Mouse (Mus musculus) intestine, embryonic 15.5 days (tissue): Measurements from ENCODE around the gene Atp5c1. TPM values are rescaled to one million over a fixed set of nuclear protein-coding genes. Genes with fewer than 3 reads are reported as not detected.

Experiments
- ATAC-seq: fragments of 200-750 bp; cut with Nextera tagmentation; 2 replicates; pipeline ENCODE4 v1.8.0; 2017; ENCODE audit warnings: moderate TSS enrichment, moderate library complexity
- H3K27ac ChIP-seq: fragments of 300-500 bp; sonication (generic); 2 replicates; pipeline ENCODE4 v1.5.1; 2015; ENCODE audit warnings: mild to moderate bottlenecking, inconsistent platforms
- H3K27me3 ChIP-seq: fragments of 300-500 bp; sonication (generic); replicated peaks from 2 replicates; pipeline ENCODE4 v1.6.1; 2015; ENCODE audit warnings: inconsistent platforms
- H3K36me3 ChIP-seq: fragments of 300-500 bp; sonication (generic); 2 replicates; pipeline ENCODE4 v1.6.1; 2015; ENCODE audit warnings: inconsistent platforms
- H3K4me1 ChIP-seq: fragments of 300-500 bp; sonication (generic); replicated peaks from 2 replicates; pipeline ENCODE4 v1.6.1; 2015; ENCODE audit warnings: inconsistent platforms
- H3K4me2 ChIP-seq: fragments of 300-500 bp; sonication (generic); replicated peaks from 2 replicates; pipeline ENCODE4 v1.6.1; 2015; ENCODE audit warnings: mild to moderate bottlenecking, inconsistent platforms
- H3K4me3 ChIP-seq: fragments of 300-500 bp; sonication (generic); replicated peaks from 2 replicates; pipeline ENCODE4 v1.5.1; 2015; ENCODE audit warnings: inconsistent platforms
- H3K9ac ChIP-seq: fragments of 300-500 bp; sonication (generic); 2 replicates; pipeline ENCODE4 v1.6.1; 2015; ENCODE audit warnings: inconsistent platforms
- H3K9me3 ChIP-seq: fragments of 300-500 bp; sonication (generic); 2 replicates; pipeline ENCODE4 v1.6.1; 2016; ENCODE audit warnings: inconsistent platforms
- WGBS: fragments of 180-500 bp; shearing (Covaris S2); methylation state at CpG from one replicate; pipeline ENCODE4 v1.1.7; 2015; 5-methylcytosine and 5-hydroxymethylcytosine counted together
- polyA plus RNA-seq: library from polyadenylated mRNA; unstranded; fragments of >200 nt; fragmentation: Nextera tagmentation; extraction: Ambion mirVana; gene quantifications from 2 replicates; pipeline ENCODE4 v1.2.1, GENCODE M21; 2015

Gene Atp5c1
- polyA plus RNA-seq, 1 experiment from 2014 or later: 873 TPM

DNA sequence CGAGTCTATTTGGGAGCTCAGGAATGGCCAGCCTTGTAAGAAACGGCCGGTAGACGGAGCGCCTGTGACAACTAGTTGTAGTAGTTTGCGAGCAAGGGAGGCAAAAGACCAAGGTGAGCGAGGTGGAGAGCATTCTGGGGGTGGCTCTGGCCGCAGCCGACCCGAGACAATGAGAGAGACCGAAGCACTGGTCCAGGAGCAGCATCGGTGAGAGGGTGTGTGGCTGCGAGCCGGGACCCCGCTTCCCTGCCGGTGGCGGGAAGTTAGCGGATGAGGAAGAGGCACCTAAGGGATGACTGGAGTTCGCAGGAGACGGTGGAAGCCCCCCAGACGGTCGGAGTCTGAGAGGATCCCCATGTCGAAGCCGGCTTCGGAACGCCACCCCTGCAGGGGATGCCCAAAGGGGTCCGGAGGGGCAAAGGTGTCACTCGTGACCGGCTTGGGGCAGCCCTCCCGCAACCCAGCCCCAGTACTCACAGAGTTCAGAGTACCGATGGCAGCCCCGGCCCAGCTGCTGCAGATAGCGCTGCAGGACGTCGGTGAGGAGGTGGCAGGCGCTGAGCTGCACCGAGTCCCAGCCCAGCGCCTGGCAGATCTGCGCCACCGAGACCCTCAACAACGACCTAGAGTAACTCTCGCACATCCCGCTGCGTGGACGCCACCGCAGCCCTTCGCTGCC lies 32.4 kb downstream of the Atp5c1 start:
- WGBS: under 1% methylated on average over 47 of the region's 47 CpGs
- peak overlapping the region; percentile 80 for H3K9ac ChIP-seq
- H3K27ac ChIP-seq: 0 out of 2 replicates have a peak overlapping the region, but pooled peaks have one; percentile 40
- peak; percentile 74 for ATAC-seq
- H3K4me3 ChIP-seq: peak overlapping the region; percentile 86
- H3K4me2 ChIP-seq: peak overlapping the region; percentile 84
- H3K9me3 ChIP-seq: no peaks in the 10 kb centered on the region
- H3K4me1 ChIP-seq: peaks cover 3% of the 10 kb centered on the region
- H3K27me3 ChIP-seq: no peaks in the 10 kb centered on the region
- H3K36me3 ChIP-seq: no peaks in the 10 kb centered on the region

GRCm38 (mm10) chr2:10034976-10035375 lies 45.3 kb downstream of the Atp5c1 start:
- Histone ChIP-seq H3K27ac (no peak overlapping the region), H3K4me2 (no peak overlapping the region), H3K27me3 (no peaks in the 10 kb centered on the region), H3K9ac (no peak overlapping the region), H3K4me1 (no peaks in the 10 kb centered on the region), H3K36me3 (0 out of 2 replicates have a peak, but pooled peaks cover 2% of the 10 kb centered on the region), H3K4me3 (no peak overlapping the region), H3K9me3 (no peaks in the 10 kb centered on the region)
- no peak for ATAC-seq
- WGBS: 87% methylated on average over 3 of the region's 3 CpGs

DNA sequence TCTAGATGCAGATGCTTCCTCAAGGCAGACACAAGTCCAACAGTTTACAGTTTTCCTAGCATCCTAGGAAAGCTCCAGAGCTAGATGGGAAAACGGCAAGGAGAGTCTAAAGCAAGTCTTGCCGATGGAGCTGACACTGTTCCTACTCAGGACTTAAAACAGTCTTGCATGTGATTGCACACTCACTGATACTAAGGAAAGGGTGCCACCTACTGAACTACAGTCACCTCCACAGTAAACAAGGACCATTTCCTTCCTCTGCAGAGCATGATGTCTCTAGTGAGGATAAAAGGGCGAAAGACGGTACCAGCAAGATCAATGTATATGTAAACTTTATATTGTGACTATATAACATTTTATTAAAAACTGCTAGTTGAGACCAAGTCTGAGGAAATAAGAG lies 46.6 kb downstream of the Atp5c1 start:
- H3K4me3 ChIP-seq: no peak overlapping the region
- no peak for ATAC-seq
- no peaks in the 10 kb centered on the region for H3K36me3 ChIP-seq
- no peaks in the 10 kb centered on the region for H3K27me3 ChIP-seq
- no peak overlapping the region for H3K9ac ChIP-seq
- no peak overlapping the region for H3K4me2 ChIP-seq
- H3K27ac ChIP-seq: no peak overlapping the region
- no peaks in the 10 kb centered on the region for H3K4me1 ChIP-seq
- no peaks in the 10 kb centered on the region for H3K9me3 ChIP-seq
- WGBS: 63% methylated on average over 4 of the region's 4 CpGs

- H3K4me1 ChIP-seq: no peaks in the 10 kb centered on the region
These were observed 50.6 kb downstream of the Atp5c1 start for GRCm38 (mm10) chr2:10029755-10030154.

DNA sequence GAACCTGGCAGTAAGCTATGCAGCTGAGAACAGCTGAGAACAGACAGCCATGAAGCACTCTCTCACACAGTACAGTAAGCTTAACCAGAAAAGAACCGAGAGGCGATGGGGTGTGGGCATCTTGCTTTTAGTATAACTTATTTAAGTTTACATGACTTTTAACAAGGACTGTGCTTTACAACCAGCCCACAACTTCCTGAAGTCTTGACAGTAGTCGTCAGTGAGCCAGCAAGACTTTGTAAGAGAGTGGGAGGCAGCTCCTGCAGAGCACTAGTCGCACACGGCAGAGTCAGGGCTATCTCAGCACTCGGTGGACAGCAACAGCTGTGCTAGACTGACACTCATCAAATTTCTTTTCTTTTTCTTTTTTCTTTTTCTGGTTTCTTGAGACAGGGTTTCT lies 56.0 kb downstream of the Atp5c1 start:
- 82% methylated on average over 6 of the region's 6 CpGs for WGBS
- ATAC-seq: no peak
- H3K4me3 ChIP-seq: no peak overlapping the region
- no peaks in the 10 kb centered on the region for H3K27me3 ChIP-seq
- H3K4me1 ChIP-seq: no peaks in the 10 kb centered on the region
- no peak overlapping the region for H3K27ac ChIP-seq
- no peak overlapping the region for H3K9ac ChIP-seq
- H3K4me2 ChIP-seq: no peak overlapping the region
- H3K9me3 ChIP-seq: no peaks in the 10 kb centered on the region
- no peaks in the 10 kb centered on the region for H3K36me3 ChIP-seq

More at GRCm38 (mm10) chr2:10029755-10030154, 50.6 kb downstream of the Atp5c1 start:
- Histone ChIP-seq H3K27ac (no peak overlapping the region), H3K36me3 (no peaks in the 10 kb centered on the region), H3K4me2 (no peak overlapping the region), H3K4me3 (no peak overlapping the region), H3K27me3 (no peaks in the 10 kb centered on the region), H3K9ac (no peak overlapping the region), H3K9me3 (no peaks in the 10 kb centered on the region)
- ATAC-seq: no peak
- WGBS: 77% methylated on average over 7 of the region's 7 CpGs

- WGBS: 89% methylated on average over 11 of the region's 11 CpGs
- Histone ChIP-seq H3K4me2 (no peak overlapping the region), H3K4me3 (no peak overlapping the region), H3K27me3 (no peaks in the 10 kb centered on the region), H3K27ac (no peak overlapping the region), H3K36me3 (no peaks in the 10 kb centered on the region), H3K9me3 (no peaks in the 10 kb centered on the region), H3K4me1 (no peaks in the 10 kb centered on the region), H3K9ac (no peak overlapping the region)
- no peak for ATAC-seq
These were observed 59.0 kb downstream of the Atp5c1 start for GRCm38 (mm10) chr2:10021296-10021695.

DNA sequence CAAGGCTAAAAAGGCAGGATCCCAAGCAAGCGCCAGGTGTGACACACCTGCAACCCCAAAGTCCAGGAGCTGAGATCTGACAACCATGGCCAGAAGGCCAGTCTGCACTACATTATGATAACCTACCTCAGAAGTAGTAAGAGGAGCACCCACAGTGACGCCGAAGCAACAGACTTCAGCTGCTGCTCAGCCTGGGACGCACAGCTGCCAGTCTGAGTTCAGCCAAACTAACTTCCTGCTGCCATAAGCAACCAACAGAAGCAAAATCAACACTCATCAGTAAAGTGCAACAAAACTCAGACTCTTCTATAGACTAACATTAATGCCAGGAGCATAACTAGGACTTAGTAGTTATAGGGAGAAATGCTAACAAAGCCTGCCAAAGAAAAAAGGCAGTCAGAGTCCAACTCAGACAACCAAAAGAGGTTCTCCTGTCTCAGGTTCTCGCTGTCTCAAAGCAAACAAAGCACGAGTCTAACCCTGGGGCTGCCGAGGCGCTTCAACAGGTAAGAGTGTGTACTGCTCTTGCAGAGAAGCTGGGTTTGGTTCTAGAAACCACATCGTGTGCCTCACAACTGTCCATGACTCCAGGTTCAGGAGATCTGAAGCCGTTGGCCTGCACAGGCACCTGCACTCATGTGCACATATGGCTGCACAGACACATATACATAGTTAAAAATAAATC lies 65.2 kb downstream of the Atp5c1 start:
- H3K36me3 ChIP-seq: no peaks in the 10 kb centered on the region
- no peak for ATAC-seq

GRCm38 (mm10) chr2:10010263-10010909 lies 69.9 kb downstream of the Atp5c1 start:
- no peak overlapping the region for H3K4me3 ChIP-seq
- no peaks in the 10 kb centered on the region for H3K9me3 ChIP-seq
- no peaks in the 10 kb centered on the region for H3K27me3 ChIP-seq
- no peak overlapping the region for H3K9ac ChIP-seq
- H3K36me3 ChIP-seq: no peaks in the 10 kb centered on the region
- H3K4me1 ChIP-seq: no peaks in the 10 kb centered on the region
- no peak overlapping the region for H3K27ac ChIP-seq
- ATAC-seq: peak; percentile 68; the same call in 1 of the 2 replicates
- H3K4me2 ChIP-seq: no peak overlapping the region
- 37% methylated on average over 7 of the region's 7 CpGs for WGBS

More for the DNA sequence above, 65.2 kb downstream of the Atp5c1 start:
- Histone ChIP-seq H3K4me3 (no peak overlapping the region), H3K9me3 (no peaks in the 10 kb centered on the region), H3K4me1 (no peaks in the 10 kb centered on the region), H3K27me3 (no peaks in the 10 kb centered on the region), H3K4me2 (no peak overlapping the region), H3K9ac (no peak overlapping the region), H3K27ac (no peak overlapping the region)
- WGBS: 78% methylated on average over 10 of the region's 10 CpGs

DNA sequence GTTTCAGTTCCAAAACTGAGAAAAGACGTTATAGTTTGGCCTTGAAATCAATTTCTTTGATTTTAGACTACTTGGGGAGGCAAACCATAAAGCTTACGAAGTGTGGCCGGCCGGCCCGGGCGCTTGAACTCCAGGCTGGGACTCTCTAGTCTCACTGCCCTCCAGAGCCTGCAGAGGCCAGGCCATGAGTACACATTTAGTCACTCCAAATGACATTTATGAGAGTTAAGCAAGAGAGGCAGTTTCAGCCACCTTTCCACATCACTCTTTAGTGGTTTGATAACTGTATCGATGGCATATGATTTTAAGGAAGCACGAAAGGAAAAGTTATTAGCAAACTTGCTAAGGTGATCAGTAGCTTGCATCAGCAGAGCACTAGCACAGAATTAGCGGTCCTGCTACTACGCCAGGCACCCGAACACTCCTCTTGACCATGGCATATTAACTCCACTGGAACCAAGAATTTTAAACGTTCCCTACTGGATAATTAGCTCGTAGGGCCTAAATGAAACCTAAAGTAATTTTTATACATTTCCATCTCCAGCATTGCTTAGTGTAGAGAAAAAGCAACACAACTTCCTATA lies 70.5 kb downstream of the Atp5c1 start:
- Histone ChIP-seq H3K27me3 (no peaks in the 10 kb centered on the region), H3K4me3 (no peak overlapping the region), H3K4me2 (no peak overlapping the region), H3K36me3 (no peaks in the 10 kb centered on the region), H3K4me1 (no peaks in the 10 kb centered on the region), H3K27ac (no peak overlapping the region), H3K9me3 (no peaks in the 10 kb centered on the region), H3K9ac (no peak overlapping the region)
- no peak for ATAC-seq
- WGBS: 83% methylated on average over 13 of the region's 13 CpGs

DNA sequence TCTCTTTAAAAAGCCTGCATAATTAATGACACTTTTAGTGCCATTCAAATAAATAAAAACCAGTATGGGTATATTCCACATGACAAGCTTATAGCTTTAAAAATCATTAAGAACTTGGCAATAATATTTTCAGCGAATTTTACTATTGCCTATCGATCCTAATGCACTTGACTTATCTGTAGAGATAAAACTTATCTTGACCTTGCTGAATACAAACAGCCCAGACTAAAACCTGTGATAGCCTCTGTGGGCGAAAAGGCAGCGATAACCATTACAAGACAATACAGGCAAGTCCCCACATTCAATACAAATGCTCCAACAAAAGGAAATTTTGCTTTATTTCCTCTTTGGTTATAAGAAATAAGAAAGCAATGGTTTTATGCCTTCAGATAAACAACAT lies 71.7 kb downstream of the Atp5c1 start:
- Histone ChIP-seq H3K4me3 (no peak overlapping the region), H3K27me3 (no peaks in the 10 kb centered on the region), H3K4me2 (no peak overlapping the region), H3K9me3 (no peaks in the 10 kb centered on the region), H3K27ac (no peak overlapping the region), H3K36me3 (no peaks in the 10 kb centered on the region), H3K4me1 (no peaks in the 10 kb centered on the region), H3K9ac (no peak overlapping the region)
- WGBS: 69% methylated on average over 4 of the region's 4 CpGs
- ATAC-seq: no peak
